Mouse (Mus musculus): ENCODE results near the gene Cdyl2.

- TF ChIP-seq POLR2A (IDR thresholded peaks at IDR 0.05; ENCODE audit: extremely low read depth, insufficient read depth, low read length) = no peak
- TF ChIP-seq CTCF (IDR thresholded peaks at IDR 0.05; ENCODE audit: extremely low read depth, insufficient read depth, low read length) = no peak
These were observed 47.8 kb upstream of the Cdyl2 start for GRCm38 (mm10) chr8:116780594-116780993.

All from cortical plate, adult 2 months (tissue).